Mouse (Mus musculus) thymus, adult 2 months (tissue): Measurements from ENCODE around the gene Dbr1.

Experiments used
- CTCF ChIP-seq: fragments of 200-500 bp; IDR thresholded peaks from 2 replicates; pipeline ENCODE4 v1.5.1; 2012; ENCODE audit warnings: mild to moderate bottlenecking, control low read depth, low read length, moderate library complexity, borderline replicate concordance; ENCODE audit not compliant: control insufficient read depth, poor library complexity, insufficient read depth; ENCODE audit errors: extremely low read depth
- POLR2A ChIP-seq: fragments of 200-500 bp; IDR thresholded peaks from 2 replicates; pipeline ENCODE4 v1.6.1; 2012; ENCODE audit warnings: mild to moderate bottlenecking, low read length, control low read depth, moderate library complexity; ENCODE audit not compliant: control insufficient read depth, poor library complexity, insufficient read depth; ENCODE audit errors: extremely low read depth

- TF ChIP-seq CTCF: no peak
- no peak for TF ChIP-seq POLR2A
Measured at GRCm38 (mm10) chr9:99628581-99628980, 53.0 kb downstream of the Dbr1 start.
